Mouse (Mus musculus) erythroblast, adult 5-6 weeks (primary cell): ENCODE results near the gene Cd109. TPM values are rescaled to one million over a fixed set of nuclear protein-coding genes. Genes with fewer than 3 reads are reported as not detected.

ENCODE experiments used
- ATAC-seq: replicated peaks from 2 replicates; pipeline ENCODE4 v1.8.0; 2016; ENCODE audit warnings: moderate number of reproducible peaks, mild to moderate bottlenecking, moderate TSS enrichment, inconsistent platforms; ENCODE audit not compliant: poor library complexity, low FRiP score, severe bottlenecking
- total RNA-seq, 2 experiments: library from RNA; stranded (forward) in 1 of 2; stranded (reverse) in 1 of 2; fragments of 150-400 nt in 1 of 2; fragments of 200-764, 138-1000 nt in 1 of 2; gene quantifications; 2 replicates each; pipeline versions ENCODE4 v1.2.3 to v1.2.4; 2015 to 2017; ENCODE audit warnings: low replicate concordance in 2 of 2

The Cd109 gene
- total RNA-seq, 2 experiments from 2014 or later, result 0.09 TPM; not detected in 1

GRCm38 (mm10) chr9:78631755-78632434 is 16.5 kb downstream of the Cd109 start:
- no peak for ATAC-seq

GRCm38 (mm10) chr9:78633976-78634375 is 18.6 kb downstream of the Cd109 start:
- no peak for ATAC-seq

GRCm38 (mm10) chr9:78641386-78641785 is 26.0 kb downstream of the Cd109 start:
- no peak for ATAC-seq

- no peak for ATAC-seq
Observed at GRCm38 (mm10) chr9:78646008-78646777, 30.8 kb downstream of the Cd109 start.

- no peak for ATAC-seq
Observed at GRCm38 (mm10) chr9:78648641-78649040, 33.3 kb downstream of the Cd109 start.

GRCm38 (mm10) chr9:78649398-78649797 is 34.1 kb downstream of the Cd109 start:
- no peak for ATAC-seq

- ATAC-seq, result no peak
Observed at GRCm38 (mm10) chr9:78657564-78657963, 42.2 kb downstream of the Cd109 start.

- no peak for ATAC-seq
Observed at GRCm38 (mm10) chr9:78671446-78671985, 56.2 kb downstream of the Cd109 start.

- no peak for ATAC-seq
Observed at GRCm38 (mm10) chr9:78700691-78701090, 85.3 kb downstream of the Cd109 start.

GRCm38 (mm10) chr9:78702509-78703239 is 87.3 kb downstream of the Cd109 start:
- ATAC-seq, result no peak

- ATAC-seq, result no peak
Observed at GRCm38 (mm10) chr9:78720888-78721798, 105.8 kb downstream of the Cd109 start.

GRCm38 (mm10) chr9:78731931-78732330 is 116.6 kb downstream of the Cd109 start:
- no peak for ATAC-seq

- no peak for ATAC-seq
Observed at GRCm38 (mm10) chr9:78735519-78735918, 120.2 kb downstream of the Cd109 start.

GRCm38 (mm10) chr9:78742012-78742411 is 126.7 kb downstream of the Cd109 start:
- no peak for ATAC-seq

GRCm38 (mm10) chr9:78750246-78750645 is 134.9 kb downstream of the Cd109 start:
- no peak for ATAC-seq
